Mouse (Mus musculus) heart, adult 2 months (tissue): ENCODE measurements around the gene Schip1.

Experiments used
- CTCF ChIP-seq: fragments of 200-600 bp; IDR thresholded peaks from 2 replicates; pipeline ENCODE4 v1.8.1; 2022; ENCODE audit warnings: antibody characterized with exemption, mild to moderate bottlenecking, moderate library complexity
- POLR2A ChIP-seq: fragments of 200-500 bp; IDR thresholded peaks from 2 replicates; pipeline ENCODE4 v1.6.1; 2011; ENCODE audit warnings: mild to moderate bottlenecking, low read depth, low read length, control low read depth; ENCODE audit not compliant: insufficient read depth

- TF ChIP-seq CTCF (peak; percentile 65), POLR2A (no peak)
Observed at GRCm38 (mm10) chr3:68469643-68470042, 405.0 kb downstream of the Schip1 start.
